Mouse (Mus musculus): ENCODE results near the gene Sfr1. TPM values are rescaled to one million over a fixed set of nuclear protein-coding genes. Genes with fewer than 3 reads are reported as not detected.

Sfr1 gene
- total RNA-seq (2015) (92.5 and 94.5 TPM in 2 replicates), total RNA-seq (2017) (91.2 and 94.4 TPM in 2 replicates)

- ATAC-seq (ENCODE audit: poor library complexity, severe bottlenecking): peak; percentile 91
These were observed at the start of gene Sfr1 for GRCm38 (mm10) chr19:47731071-47731881. TSS of gene Sfr1 (plus strand) at chr19:47731682.

- ATAC-seq (ENCODE audit: poor library complexity, severe bottlenecking): peak; percentile 66; the same call in 1 of the 2 replicates
These were observed 41.9 kb upstream of the Sfr1 start for GRCm38 (mm10) chr19:47689592-47689991.

DNA sequence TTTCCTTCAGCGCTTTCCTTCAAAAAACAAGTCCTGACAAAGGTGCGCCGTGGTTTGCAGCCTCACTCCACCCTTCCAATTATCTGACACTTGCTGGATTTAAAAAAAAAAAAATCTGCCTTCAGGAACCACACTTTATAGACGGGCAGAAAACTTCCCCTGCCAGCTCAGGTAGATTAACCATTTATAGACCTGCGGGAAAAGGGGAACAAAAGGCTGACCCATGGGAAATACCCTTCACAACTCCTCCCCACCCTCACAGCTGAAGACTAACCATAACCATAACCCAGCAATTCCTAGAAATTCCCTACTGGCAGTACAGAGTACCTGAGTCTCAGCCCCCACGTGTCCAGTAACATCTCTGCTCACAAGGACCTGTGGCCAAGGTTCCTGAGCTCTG lies 39.5 kb upstream of the Sfr1 start, which contains the start of gene Col17a1:
Col17a1 (minus strand) TSS at position 101 of the 400 bp plus-strand sequence.
- ATAC-seq (ENCODE audit: poor library complexity, severe bottlenecking): no peak

- no peak for ATAC-seq (ENCODE audit: poor library complexity, severe bottlenecking)
These were observed 35.8 kb upstream of the Sfr1 start for GRCm38 (mm10) chr19:47695725-47696124.

GRCm38 (mm10) chr19:47696411-47696810 lies 35.1 kb upstream of the Sfr1 start:
- no peak for ATAC-seq (ENCODE audit: poor library complexity, severe bottlenecking)

GRCm38 (mm10) chr19:47697067-47697466 lies 34.4 kb upstream of the Sfr1 start:
- ATAC-seq (ENCODE audit: poor library complexity, severe bottlenecking): no peak

DNA sequence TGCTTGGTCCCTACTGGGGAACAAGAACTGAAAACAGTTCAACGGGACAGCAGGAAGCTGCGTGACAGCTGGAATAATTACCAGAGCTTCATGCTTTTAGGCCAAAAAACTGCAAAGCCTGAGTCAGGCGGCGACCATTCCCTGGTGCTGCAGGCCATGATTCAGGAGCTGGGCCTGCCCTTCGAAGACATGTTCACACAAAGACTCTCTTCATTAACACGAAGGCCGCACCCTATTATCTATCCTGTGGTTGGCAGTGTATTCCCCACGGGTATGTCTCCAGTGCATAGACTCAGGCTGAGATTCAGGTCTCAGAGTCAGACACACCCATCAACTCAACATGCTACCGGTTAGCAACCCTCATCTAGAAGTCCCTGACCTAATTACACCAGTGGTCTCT lies 33.2 kb upstream of the Sfr1 start:
- ATAC-seq (ENCODE audit: poor library complexity, severe bottlenecking): no peak

- ATAC-seq (ENCODE audit: poor library complexity, severe bottlenecking): no peak
These were observed 31.7 kb upstream of the Sfr1 start for GRCm38 (mm10) chr19:47699743-47700142.

- ATAC-seq (ENCODE audit: poor library complexity, severe bottlenecking): no peak
These were observed 31.0 kb upstream of the Sfr1 start for GRCm38 (mm10) chr19:47700509-47700908.

DNA sequence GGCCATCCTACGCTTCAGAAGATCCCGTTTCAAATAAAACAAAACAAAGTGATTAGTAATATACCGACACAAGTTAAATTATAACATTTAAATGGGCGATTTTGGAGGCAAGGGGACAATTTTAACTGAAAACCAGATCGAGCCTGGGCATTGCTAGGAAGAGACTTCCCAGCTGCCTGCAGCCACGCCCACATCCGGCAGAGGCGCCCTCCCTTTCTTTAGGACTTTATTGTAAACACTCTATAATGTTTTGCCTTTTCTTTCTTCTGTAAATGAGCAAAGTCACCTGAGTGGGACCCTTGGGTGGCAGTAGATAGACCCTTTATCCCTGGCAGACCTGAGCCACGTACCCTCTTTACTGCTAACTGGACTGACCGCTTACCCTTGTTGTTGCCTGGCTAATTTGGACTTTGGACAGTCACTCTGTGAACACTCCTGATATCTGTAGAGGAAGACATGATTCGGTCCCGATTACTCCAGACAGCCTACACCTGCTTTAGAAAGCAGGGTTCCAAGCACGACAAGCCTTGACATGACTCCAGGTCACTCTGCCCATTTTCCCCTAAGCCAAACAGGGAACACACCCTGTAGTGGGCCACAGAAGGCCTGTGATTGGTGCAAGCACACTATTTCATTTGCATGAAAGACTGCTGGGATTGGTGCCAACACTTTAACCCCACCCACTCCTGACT lies 26.3 kb upstream of the Sfr1 start:
- no peak for ATAC-seq (ENCODE audit: poor library complexity, severe bottlenecking)

GRCm38 (mm10) chr19:47705772-47706309 lies 25.6 kb upstream of the Sfr1 start:
- ATAC-seq (ENCODE audit: poor library complexity, severe bottlenecking): no peak

- no peak for ATAC-seq (ENCODE audit: poor library complexity, severe bottlenecking)
These were observed 21.1 kb upstream of the Sfr1 start for GRCm38 (mm10) chr19:47710376-47710775.

GRCm38 (mm10) chr19:47713457-47713856 lies 18.0 kb upstream of the Sfr1 start:
- ATAC-seq (ENCODE audit: poor library complexity, severe bottlenecking): no peak

DNA sequence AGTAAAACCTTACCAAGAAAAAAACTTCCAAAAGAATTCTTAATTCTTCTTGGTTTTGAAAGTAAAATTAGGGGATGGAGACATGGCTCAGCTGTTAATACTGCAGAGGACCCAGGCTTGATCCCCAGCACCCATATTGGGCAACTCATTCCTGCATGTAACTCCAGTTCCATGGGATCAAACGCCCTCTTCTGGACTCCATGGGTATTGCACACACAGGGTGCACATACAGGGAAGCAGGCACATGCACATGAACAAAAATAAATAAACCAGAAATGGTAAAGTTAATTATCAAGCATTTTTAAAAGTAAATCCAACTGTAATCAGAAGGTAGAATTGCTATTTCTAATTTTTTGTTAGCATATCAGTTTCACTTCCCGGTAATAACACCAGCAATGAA lies 15.3 kb upstream of the Sfr1 start:
- no peak for ATAC-seq (ENCODE audit: poor library complexity, severe bottlenecking)

GRCm38 (mm10) chr19:47719147-47719546 lies 12.3 kb upstream of the Sfr1 start:
- ATAC-seq (ENCODE audit: poor library complexity, severe bottlenecking): no peak

DNA sequence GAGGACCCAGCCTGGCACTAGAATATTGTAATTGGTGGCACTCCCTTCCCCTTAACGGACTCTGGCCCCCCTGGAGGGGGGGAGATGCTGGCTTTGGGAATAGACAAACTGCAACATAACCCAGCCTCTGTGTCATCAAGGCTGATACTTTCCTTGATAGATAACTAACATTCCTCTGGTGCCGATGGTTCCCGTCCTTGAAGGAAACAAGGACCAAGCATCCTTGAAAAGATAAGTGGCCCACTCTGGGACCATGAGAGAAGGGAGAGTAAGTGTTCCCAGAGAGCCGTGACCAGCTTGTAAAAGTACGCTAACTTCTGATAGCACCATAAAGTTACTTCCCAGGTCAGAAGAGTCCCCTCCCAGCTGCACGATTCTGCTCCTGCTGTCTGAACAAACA lies 9.0 kb upstream of the Sfr1 start:
- no peak for ATAC-seq (ENCODE audit: poor library complexity, severe bottlenecking)

- ATAC-seq (ENCODE audit: poor library complexity, severe bottlenecking): no peak
These were observed 6.6 kb upstream of the Sfr1 start for GRCm38 (mm10) chr19:47724903-47725302.

GRCm38 (mm10) chr19:47725643-47726140 lies 5.8 kb upstream of the Sfr1 start:
- ATAC-seq (ENCODE audit: poor library complexity, severe bottlenecking): no peak

- peak; percentile 53 for ATAC-seq (ENCODE audit: poor library complexity, severe bottlenecking)
These were observed 801 bp upstream of the Sfr1 start for GRCm38 (mm10) chr19:47730691-47731070.

DNA sequence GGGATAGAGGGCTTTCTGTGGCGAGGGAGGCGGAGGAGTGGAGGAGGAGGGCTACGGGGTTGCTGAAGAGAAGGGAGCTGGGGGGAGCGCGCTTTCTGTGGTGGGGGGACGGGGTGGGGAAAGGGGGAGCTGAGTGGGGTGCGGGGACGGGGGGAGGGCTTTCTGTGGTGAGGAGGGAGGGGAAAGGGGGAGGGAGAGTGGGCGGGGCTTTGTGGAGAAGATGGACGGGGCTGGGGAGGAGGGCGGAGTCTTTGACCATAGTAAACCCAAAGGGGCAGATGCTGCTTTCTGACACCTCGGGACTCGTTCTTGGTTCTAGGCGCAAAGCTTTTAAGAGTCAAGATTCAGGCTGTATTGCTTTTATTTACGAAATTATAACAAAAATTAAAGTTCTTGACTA lies 449 bp downstream of the Sfr1 start:
- peak; percentile 38 for ATAC-seq (ENCODE audit: poor library complexity, severe bottlenecking)

DNA sequence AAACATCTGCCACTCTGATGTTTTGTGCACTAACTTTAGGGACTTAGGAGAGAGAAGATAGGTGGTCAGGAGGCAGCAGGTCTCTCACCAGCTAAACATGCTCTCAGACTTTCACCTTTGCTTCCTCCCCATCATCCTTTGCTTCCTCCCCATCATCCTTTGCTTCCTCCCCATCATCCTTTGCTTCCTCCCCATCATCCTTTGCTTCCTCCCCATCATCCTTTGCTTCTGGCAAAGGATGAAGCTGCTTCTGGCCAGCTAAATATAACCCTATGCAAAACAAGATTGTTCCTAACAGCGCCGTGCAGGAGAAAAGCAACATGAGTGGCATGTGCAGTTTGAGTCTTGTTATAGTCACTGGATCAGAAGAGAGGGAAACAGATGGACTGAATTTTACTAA lies 15.6 kb downstream of the Sfr1 start:
- ATAC-seq (ENCODE audit: poor library complexity, severe bottlenecking): no peak

GRCm38 (mm10) chr19:47748950-47749349 lies 17.5 kb downstream of the Sfr1 start:
- no peak for ATAC-seq (ENCODE audit: poor library complexity, severe bottlenecking)
